12 mouse cellular contexts compared by ENCODE assay signal in genomic region chr5:77178008-77178407, GRCm38 (mm10). TPM values are rescaled to one million over a fixed set of nuclear protein-coding genes. Genes with fewer than 3 reads are reported as not detected.
DNase-seq lines count a peak whose midpoint lies in the region; ATAC-seq lines count a peak whose summit lies in the region.
"Had no signal": no experiment of that assay in that cellular context is flagged by ENCODE, and none has a peak within 500 bp of the region (broad histone marks: within the 10 kb centered on the region; RNA-seq: fewer than 3 reads in every experiment).

No protein-coding gene starts in this region.

- 0 out of 2 replicates have a peak, but pooled peaks cover 3% of the 10 kb centered on the region for H3K4me1 ChIP-seq in kidney, embryonic 14.5 days (ENCODE audit: control insufficient read depth, insufficient read depth, low read length)
- no peaks in the 10 kb centered on the region for H3K4me1 ChIP-seq in embryonic facial prominence, embryonic 14.5 days (ENCODE audit: control insufficient read depth, insufficient read depth, low read length)
- H3K4me1 ChIP-seq in limb, embryonic 13.5 days = 0 out of 2 replicates have a peak, but pooled peaks cover 8% of the 10 kb centered on the region
- no peaks in the 10 kb centered on the region for H3K4me1 ChIP-seq in hindbrain, embryonic 16.5 days (ENCODE audit: control insufficient read depth, insufficient read depth, low read depth, low read length)
- H3K4me1 ChIP-seq: forebrain, embryonic 15.5 days; hindbrain, embryonic 13.5 days had no signal

- H3K4me2 ChIP-seq in kidney, embryonic 14.5 days (replicated peaks; ENCODE audit: low read depth, low read length) = no peak overlapping the region
- H3K4me2 ChIP-seq in embryonic facial prominence, embryonic 14.5 days (ENCODE audit: low read depth, low read length) = no peak overlapping the region
- H3K4me2 ChIP-seq in limb, embryonic 13.5 days (replicated peaks) = no peak overlapping the region
- no peak overlapping the region for H3K4me2 ChIP-seq in hindbrain, embryonic 16.5 days (ENCODE audit: low read length)
- H3K4me2 ChIP-seq: forebrain, embryonic 15.5 days; hindbrain, embryonic 13.5 days had no signal

- 15% methylated on average over 9 of the region's 9 CpGs for WGBS in kidney, embryonic 14.5 days
- 35% methylated on average over 9 of the region's 9 CpGs for WGBS in embryonic facial prominence, embryonic 14.5 days
- 23% methylated on average over 9 of the region's 9 CpGs for whole genome bisulfite sequencing in limb, embryonic 13.5 days
- 65% methylated on average over 9 of the region's 9 CpGs for WGBS in hindbrain, embryonic 16.5 days

- peak; percentile 72 for ATAC-seq in kidney, embryonic 14.5 days (ENCODE audit: low FRiP score, low TSS enrichment)
- peak; percentile 83 for ATAC-seq in embryonic facial prominence, embryonic 14.5 days (ENCODE audit: low read depth)
- ATAC-seq in limb, embryonic 13.5 days (ENCODE audit: low FRiP score, low read depth) = peak; percentile 40; the same call in 1 of the 2 replicates
- ATAC-seq in hindbrain, embryonic 16.5 days = no peak
- ATAC-seq: forebrain, embryonic 15.5 days had no signal

- H3K9me3 ChIP-seq in kidney, embryonic 14.5 days (ENCODE audit: control insufficient read depth, low read length) = no peaks in the 10 kb centered on the region
- H3K9me3 ChIP-seq in embryonic facial prominence, embryonic 14.5 days (ENCODE audit: control insufficient read depth, low read length) = no peaks in the 10 kb centered on the region
- no peaks in the 10 kb centered on the region for H3K9me3 ChIP-seq in limb, embryonic 13.5 days
- H3K9me3 ChIP-seq in hindbrain, embryonic 16.5 days (ENCODE audit: control insufficient read depth, low read length) = 0 out of 2 replicates have a peak, but pooled peaks cover 4% of the 10 kb centered on the region
- H3K9me3 ChIP-seq: forebrain, embryonic 15.5 days; hindbrain, embryonic 13.5 days had no signal

- no peaks in the 10 kb centered on the region for H3K36me3 ChIP-seq in kidney, embryonic 14.5 days (ENCODE audit: control insufficient read depth, insufficient read depth, low read length)
- H3K36me3 ChIP-seq in embryonic facial prominence, embryonic 14.5 days (ENCODE audit: control insufficient read depth, insufficient read depth, low read length) = no peaks in the 10 kb centered on the region
- H3K36me3 ChIP-seq in limb, embryonic 13.5 days = no peaks in the 10 kb centered on the region
- no peaks in the 10 kb centered on the region for H3K36me3 ChIP-seq in hindbrain, embryonic 16.5 days (ENCODE audit: control insufficient read depth, insufficient read depth, low read length)
- H3K36me3 ChIP-seq: forebrain, embryonic 15.5 days; hindbrain, embryonic 13.5 days had no signal

- no peak overlapping the region for H3K9ac ChIP-seq in kidney, embryonic 14.5 days (ENCODE audit: low read depth, low read length)
- no peak overlapping the region for H3K9ac ChIP-seq in embryonic facial prominence, embryonic 14.5 days (ENCODE audit: low read depth, low read length)
- no peak overlapping the region for H3K9ac ChIP-seq in limb, embryonic 13.5 days
- H3K9ac ChIP-seq in hindbrain, embryonic 16.5 days (ENCODE audit: low read depth, low read length) = no peak overlapping the region
- H3K9ac ChIP-seq: forebrain, embryonic 15.5 days; hindbrain, embryonic 13.5 days had no signal

- H3K27ac ChIP-seq in kidney, embryonic 14.5 days (ENCODE audit: low read depth, low read length) = no peak overlapping the region
- peak overlapping the region; percentile 28 for H3K27ac ChIP-seq in embryonic facial prominence, embryonic 14.5 days (replicated peaks; ENCODE audit: low read depth, low read length)
- H3K27ac ChIP-seq in limb, embryonic 13.5 days = peak overlapping the region; percentile 44; the same call in 1 of the 2 replicates
- no peak overlapping the region for H3K27ac ChIP-seq in hindbrain, embryonic 16.5 days (ENCODE audit: low read depth, low read length)
- H3K27ac ChIP-seq: forebrain, embryonic 15.5 days; hindbrain, embryonic 13.5 days had no signal

- DNase-seq in kidney, postnatal 14 days = no peak
- DNase-seq in embryonic facial prominence, embryonic 14.5 days (ENCODE audit: low spot score) = peak; percentile 84
- DNase-seq in heart, adult 9 months (ENCODE audit: low spot score in 2 of 2) = peak; percentile 43 to 57
- DNase-seq in urinary bladder, postnatal 36 days (ENCODE audit: low spot score in 2 of 2) = no peak
- DNase-seq in thymus, postnatal 14 days = no peak

- 0 out of 2 replicates have a peak, but pooled peaks cover 3% of the 10 kb centered on the region for H3K27me3 ChIP-seq in kidney, embryonic 14.5 days (ENCODE audit: control insufficient read depth, insufficient read depth, low read length)
- no peaks in the 10 kb centered on the region for H3K27me3 ChIP-seq in embryonic facial prominence, embryonic 14.5 days (replicated peaks; ENCODE audit: control insufficient read depth, insufficient read depth, low read length)
- no peaks in the 10 kb centered on the region for H3K27me3 ChIP-seq in limb, embryonic 13.5 days
- no peaks in the 10 kb centered on the region for H3K27me3 ChIP-seq in hindbrain, embryonic 16.5 days (replicated peaks; ENCODE audit: control insufficient read depth, insufficient read depth, low read length)
- H3K27me3 ChIP-seq: forebrain, embryonic 15.5 days; hindbrain, embryonic 13.5 days had no signal

- no peak overlapping the region for H3K4me3 ChIP-seq in kidney, embryonic 14.5 days (ENCODE audit: low read length)
- no peak overlapping the region for H3K4me3 ChIP-seq in embryonic facial prominence, embryonic 14.5 days (ENCODE audit: low read depth, low read length)
- H3K4me3 ChIP-seq in limb, embryonic 13.5 days = no peak overlapping the region
- H3K4me3 ChIP-seq in hindbrain, embryonic 16.5 days (ENCODE audit: low read length) = no peak overlapping the region
- H3K4me3 ChIP-seq: forebrain, embryonic 15.5 days; hindbrain, embryonic 13.5 days had no signal

RNA-seq across cellular contexts. Expression of gene Spink2, which starts 33.3 kb away (rescaled TPM):
- 1.6 and 1.7 TPM in 2 replicates for polyA plus RNA-seq in kidney, embryonic 14.5 days (2014; fragmentation: Nextera tagmentation; extraction: Ambion mirVana)
- polyA plus RNA-seq in embryonic facial prominence, embryonic 14.5 days (2014; fragmentation: Nextera tagmentation; extraction: Ambion mirVana) = 3.9 and 4.7 TPM in 2 replicates
- 1.4 and 1.9 TPM in 2 replicates for polyA plus RNA-seq in limb, embryonic 13.5 days (2015; fragmentation: Nextera tagmentation; extraction: Ambion mirVana)
- polyA plus RNA-seq in hindbrain, embryonic 16.5 days (2015; fragmentation: Nextera tagmentation; extraction: Ambion mirVana) = 0.80 and 1.5 TPM in 2 replicates
- polyA plus RNA-seq: cortical plate, adult 2 months; liver, adult 2 months had no signal

Comparison
In these comparisons a context has a peak if more than half of its experiments do, and no peak if none do; other contexts are left out.
1. H3K27ac ChIP-seq: peak in embryonic facial prominence, embryonic 14.5 days (single experiment) and limb, embryonic 13.5 days (single experiment); none in kidney, embryonic 14.5 days (single experiment) and hindbrain, embryonic 16.5 days (single experiment).
2. DNase-seq: peak in embryonic facial prominence, embryonic 14.5 days (single experiment) and heart, adult 9 months (2 of 2); none in kidney, postnatal 14 days (single experiment), urinary bladder, postnatal 36 days (0 of 2) and thymus, postnatal 14 days (single experiment).